Mouse (Mus musculus) skeletal muscle tissue, postnatal 0 days (tissue): Measurements from ENCODE around the gene Ankrd65. TPM values are rescaled to one million over a fixed set of nuclear protein-coding genes. Genes with fewer than 3 reads are reported as not detected.

Source experiments
- microRNA-seq, 2 experiments: library from miRNA; unstranded; fragments of <30 nt; microRNA quantifications; one replicate each; pipeline ENCODE4; 2016
- polyA plus RNA-seq: library from polyadenylated mRNA; unstranded; fragments of >200 nt; fragmentation: Nextera tagmentation; extraction: Ambion mirVana; gene quantifications from 2 replicates; pipeline ENCODE4 v1.2.1, GENCODE M21; 2015

Ankrd65 gene
- 0.13 and 0.15 TPM in 2 replicates for polyA plus RNA-seq

GRCm38 (mm10) chr4:155790021-155790489 is at the start of gene Ankrd65:
Gene Ankrd65 (plus strand): TSS chr4:155790439.

GRCm38 (mm10) chr4:155760613-155761355 is 29.5 kb upstream of the Ankrd65 start, which contains the start of gene Atad3a:
Gene Atad3a (minus strand): TSS chr4:155761093.

GRCm38 (mm10) chr4:155774280-155774754 is 15.9 kb upstream of the Ankrd65 start, which contains the start of gene Vwa1:
Gene Vwa1 (minus strand): TSS chr4:155774698.

GRCm38 (mm10) chr4:155785819-155786218 is 4.4 kb upstream of the Ankrd65 start, which contains the start of gene Tmem88b:
Gene Tmem88b (minus strand): TSS chr4:155785874.

GRCm38 (mm10) chr4:155802741-155803339 is 12.6 kb downstream of the Ankrd65 start, which contains the start of gene Mrpl20:
Gene Mrpl20 (plus strand): TSS chr4:155802878.

GRCm38 (mm10) chr4:155811929-155812664 is 21.9 kb downstream of the Ankrd65 start, which contains the start of gene Ccnl2:
Gene Ccnl2 (plus strand): TSS chr4:155812489.

GRCm38 (mm10) chr4:155831205-155831766 is 41.0 kb downstream of the Ankrd65 start, which contains the start of gene Aurkaip1:
Gene Aurkaip1 (plus strand): TSS chr4:155831272.

GRCm38 (mm10) chr4:155839483-155839910 is 49.3 kb downstream of the Ankrd65 start, which contains the start of gene Mxra8:
Gene Mxra8 (plus strand): TSS chr4:155839680.

GRCm38 (mm10) chr4:155846871-155847578 is 56.8 kb downstream of the Ankrd65 start, which contains the start of gene Dvl1:
Gene Dvl1 (plus strand): TSS chr4:155847402.

Small RNA genes lying within 50 kb of the gene (microRNA-seq; reads per million reads assigned to microRNA genes)
- 0 reads per million in 2 experiments for gene Gm27743

Other genes starting within 250 kb of the Ankrd65 start
- gene Nadk, start 228.1 kb upstream of the Ankrd65 start, polyA plus RNA-seq: 25.7 and 36.4 TPM in 2 replicates
- 3.5 and 3.7 TPM in 2 replicates for gene Slc35e2, start 189.0 kb upstream of the Ankrd65 start, polyA plus RNA-seq
- 39.1 and 44.5 TPM in 2 replicates for gene Cdk11b, start 165.6 kb upstream of the Ankrd65 start, polyA plus RNA-seq
- gene Gm10563, start 145.0 kb upstream of the Ankrd65 start, polyA plus RNA-seq: not detected in 2 replicates
- gene Mmp23, start 137.1 kb upstream of the Ankrd65 start, polyA plus RNA-seq: 38.5 and 62.9 TPM in 2 replicates
- 13.3 and 14.7 TPM in 2 replicates for gene Mib2, start 121.2 kb upstream of the Ankrd65 start, polyA plus RNA-seq
- 4.6 and 6.1 TPM in 2 replicates for gene Fndc10, start 96.1 kb upstream of the Ankrd65 start, polyA plus RNA-seq
- 90.9 and 95.8 TPM in 2 replicates for gene Ssu72, start 85.6 kb upstream of the Ankrd65 start, polyA plus RNA-seq
- gene Tmem240, start 55.6 kb upstream of the Ankrd65 start, polyA plus RNA-seq: 0.28 and 0.58 TPM in 2 replicates
- 56.3 and 59.2 TPM in 2 replicates for gene Atad3a, start 29.3 kb upstream of the Ankrd65 start, polyA plus RNA-seq
- 20.3 and 22.5 TPM in 2 replicates for gene Vwa1, start 15.7 kb upstream of the Ankrd65 start, polyA plus RNA-seq
- 1.4 and 1.5 TPM in 2 replicates for gene Tmem88b, start 4.6 kb upstream of the Ankrd65 start, polyA plus RNA-seq
- 172 and 176 TPM in 2 replicates for gene Mrpl20, start 12.4 kb downstream of the Ankrd65 start, polyA plus RNA-seq
- gene Ccnl2, start 22.1 kb downstream of the Ankrd65 start, polyA plus RNA-seq: 89.3 and 91.0 TPM in 2 replicates
- gene Aurkaip1, start 40.8 kb downstream of the Ankrd65 start, polyA plus RNA-seq: 131 and 148 TPM in 2 replicates
- 109 and 120 TPM in 2 replicates for gene Mxra8, start 49.2 kb downstream of the Ankrd65 start, polyA plus RNA-seq
- gene Dvl1, start 57.0 kb downstream of the Ankrd65 start, polyA plus RNA-seq: 13.5 and 16.4 TPM in 2 replicates
- 0.16 and 0.21 TPM in 2 replicates for gene Tas1r3, start 72.9 kb downstream of the Ankrd65 start, polyA plus RNA-seq
- gene Cptp, start 79.0 kb downstream of the Ankrd65 start, polyA plus RNA-seq: 8.0 and 8.1 TPM in 2 replicates
- gene Ints11, start 79.1 kb downstream of the Ankrd65 start, polyA plus RNA-seq: 23.9 and 26.2 TPM in 2 replicates
- gene Pusl1, start 101.3 kb downstream of the Ankrd65 start, polyA plus RNA-seq: 24.9 and 28.0 TPM in 2 replicates
- gene Acap3, start 101.4 kb downstream of the Ankrd65 start, polyA plus RNA-seq: 9.6 and 9.8 TPM in 2 replicates
- 65.7 and 69.6 TPM in 2 replicates for gene Ube2j2, start 153.4 kb downstream of the Ankrd65 start, polyA plus RNA-seq
- gene C1qtnf12, start 171.9 kb downstream of the Ankrd65 start, polyA plus RNA-seq: 22.7 and 51.1 TPM in 2 replicates
- 8.4 and 8.5 TPM in 2 replicates for gene B3galt6, start 202.2 kb downstream of the Ankrd65 start, polyA plus RNA-seq
- gene Sdf4, start 202.4 kb downstream of the Ankrd65 start, polyA plus RNA-seq: 85.8 and 116 TPM in 2 replicates
- 0.23 and 0.38 TPM in 2 replicates for gene Tnfrsf4, start 223.4 kb downstream of the Ankrd65 start, polyA plus RNA-seq
- gene Tnfrsf18, start 235.7 kb downstream of the Ankrd65 start, polyA plus RNA-seq: 1.0 and 1.3 TPM in 2 replicates